Mouse (Mus musculus) WW6 (cell line): ENCODE measurements around the gene Dclk1.
"Not testable (repeated sequence)": the region's sequence is repeated elsewhere in the genome, so short reads cannot be mapped to it uniquely, and the experiment has no call there.

Experiments
- DNase-seq: peaks from one replicate; pipeline ENCODE4 v3.0.0-alpha.2; 2013; ENCODE audit warnings: low read depth, low spot score

Dclk1 gene

DNA sequence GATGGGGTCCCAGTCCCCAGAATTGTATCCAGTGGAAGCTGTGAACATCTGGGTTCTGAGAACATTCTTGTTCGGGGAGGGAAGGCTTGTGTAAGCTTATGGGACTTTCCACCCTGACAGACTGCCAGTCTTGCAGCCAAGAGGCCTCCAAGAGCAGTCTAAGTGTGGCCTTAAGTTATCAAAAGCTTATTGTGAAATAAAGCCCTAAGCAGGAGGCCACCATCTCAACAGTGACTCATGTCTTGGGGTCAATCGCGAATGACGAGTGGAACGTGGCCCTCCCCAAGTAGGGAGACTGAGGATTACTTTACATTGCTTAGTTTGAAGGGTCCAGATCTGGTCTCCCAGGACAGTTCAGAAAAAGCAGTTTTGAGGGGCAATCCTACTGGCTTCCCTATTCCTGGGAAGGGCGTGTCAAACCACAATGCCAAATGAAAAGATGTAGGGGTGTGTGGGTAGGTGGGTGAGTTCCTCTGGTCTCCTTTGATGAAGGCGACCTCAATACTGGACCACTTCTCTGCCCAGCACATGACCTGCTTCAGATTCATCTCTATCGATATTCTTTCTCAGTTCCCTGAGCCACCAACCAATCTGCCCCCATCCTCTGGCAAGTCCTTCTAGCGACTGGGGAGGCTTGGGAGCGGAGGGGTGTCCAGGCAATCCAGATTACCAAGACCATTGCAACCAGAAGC is at the start of gene Dclk1:
TSS of gene Dclk1 (plus strand) at position 635 of the 692 bp plus-strand sequence.
- DNase-seq, result no peak

DNA sequence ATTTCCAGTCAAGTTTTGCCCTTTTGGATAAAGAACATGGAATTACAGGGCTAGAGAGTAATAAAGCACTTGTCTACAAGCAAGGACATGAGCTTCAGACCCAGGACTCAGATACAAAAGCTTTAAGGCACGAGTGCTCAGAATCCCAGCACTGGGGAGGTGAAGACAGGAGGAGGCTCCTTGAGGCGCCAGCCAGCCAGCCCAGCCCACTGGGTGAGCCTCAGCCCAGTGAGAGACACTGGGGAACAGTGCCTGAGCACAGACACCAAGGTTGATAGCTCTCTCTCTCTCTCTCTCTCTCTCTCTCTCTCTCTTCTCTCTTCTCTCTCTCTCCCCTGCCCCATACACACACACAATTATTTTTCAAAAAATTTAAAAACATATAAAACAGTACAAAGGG is 48.8 kb upstream of the Dclk1 start:
- DNase-seq, result no peak

DNA sequence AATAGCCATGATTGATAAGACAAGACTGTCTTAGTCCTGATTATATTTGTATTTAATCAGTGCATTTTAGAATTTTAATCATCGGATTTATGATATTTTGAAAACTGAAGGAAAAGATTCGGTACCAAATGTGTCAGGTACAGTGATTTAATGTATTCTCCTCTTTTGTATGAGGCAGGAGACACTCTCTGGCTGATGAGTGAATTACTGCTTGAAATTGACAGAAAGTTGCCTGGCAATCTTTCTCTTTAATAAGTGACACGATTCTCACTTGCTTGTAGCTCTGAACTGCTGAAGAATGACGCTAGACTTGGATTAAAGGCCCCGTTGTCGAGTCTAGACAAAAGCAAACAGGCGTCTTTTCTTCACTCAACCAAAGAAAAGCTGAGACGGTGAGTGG is 47.4 kb upstream of the Dclk1 start:
- no peak for DNase-seq

DNA sequence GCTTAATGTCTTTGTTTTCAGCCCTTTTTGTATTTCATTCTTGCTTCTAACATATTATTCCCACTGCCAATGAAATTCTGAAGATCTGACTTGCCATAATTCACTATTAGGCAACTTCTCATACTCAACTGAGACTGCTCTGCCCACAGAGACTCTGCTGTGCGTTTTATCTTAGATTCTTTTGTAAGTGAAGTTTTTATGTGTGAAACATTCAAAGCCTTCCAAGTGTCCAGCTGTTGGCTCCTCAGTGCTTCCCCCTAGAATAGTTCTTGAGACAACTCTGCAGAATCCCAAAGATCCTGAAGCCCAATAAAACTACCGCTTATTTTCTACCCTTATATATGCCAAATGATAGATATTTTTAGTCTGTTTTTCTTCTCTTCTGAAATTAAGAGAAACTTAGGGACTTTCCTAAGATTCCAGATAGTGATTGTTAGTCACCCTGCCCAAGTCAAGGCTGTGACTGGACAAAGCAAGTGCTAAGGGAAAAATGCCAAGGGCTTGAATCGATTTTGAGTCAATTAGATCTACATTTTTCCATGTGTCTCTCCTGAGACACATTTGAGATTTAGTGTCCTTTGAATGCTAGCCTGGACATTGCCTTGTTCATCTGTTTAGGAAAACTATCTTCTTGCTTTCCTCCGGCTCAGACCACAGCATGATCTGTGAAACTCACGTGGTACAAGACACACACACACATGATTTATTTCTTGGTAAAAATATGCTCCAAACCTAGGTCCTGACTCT is 46.4 kb upstream of the Dclk1 start:
- DNase-seq, result no peak

DNA sequence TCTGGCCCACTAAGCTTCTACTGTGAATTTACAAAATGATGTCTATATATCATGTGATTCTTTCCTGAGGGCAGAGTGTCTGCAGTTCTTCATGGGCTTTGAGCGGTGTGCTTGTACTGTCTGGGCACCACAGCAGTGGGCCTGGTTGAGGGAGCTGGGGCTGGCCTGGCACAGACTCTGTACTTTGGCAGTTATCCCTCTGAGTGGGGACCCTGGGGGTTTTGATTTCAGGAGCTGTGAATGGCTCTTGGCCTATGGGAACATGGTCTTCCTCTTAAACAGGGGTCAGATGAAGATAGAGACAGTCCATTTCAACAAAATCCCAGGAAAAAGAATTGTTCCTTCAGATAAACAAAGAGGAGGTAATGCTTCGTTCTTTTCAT is 45.8 kb upstream of the Dclk1 start:
- no peak for DNase-seq

DNA sequence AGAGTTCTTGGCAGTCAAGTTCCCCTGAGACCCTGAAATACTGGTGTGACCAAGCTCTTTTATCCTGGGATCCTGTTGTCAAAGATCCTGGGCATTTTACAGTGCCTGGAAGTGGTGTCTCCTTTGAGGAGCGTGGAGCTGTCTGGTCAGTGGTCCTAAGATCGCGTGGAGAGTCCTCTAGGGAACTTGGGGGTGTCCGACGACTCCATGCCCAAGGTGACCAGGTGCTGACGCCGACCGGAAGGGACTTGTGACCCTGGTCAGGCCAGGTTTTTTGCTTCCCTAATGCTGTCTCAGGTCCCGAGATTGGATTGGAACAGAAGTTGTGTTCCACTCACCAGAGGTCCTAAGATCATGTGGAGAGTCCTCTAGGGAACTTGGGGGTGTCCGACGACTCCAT is 38.5 kb upstream of the Dclk1 start:
- not testable (repeated sequence) for DNase-seq

DNA sequence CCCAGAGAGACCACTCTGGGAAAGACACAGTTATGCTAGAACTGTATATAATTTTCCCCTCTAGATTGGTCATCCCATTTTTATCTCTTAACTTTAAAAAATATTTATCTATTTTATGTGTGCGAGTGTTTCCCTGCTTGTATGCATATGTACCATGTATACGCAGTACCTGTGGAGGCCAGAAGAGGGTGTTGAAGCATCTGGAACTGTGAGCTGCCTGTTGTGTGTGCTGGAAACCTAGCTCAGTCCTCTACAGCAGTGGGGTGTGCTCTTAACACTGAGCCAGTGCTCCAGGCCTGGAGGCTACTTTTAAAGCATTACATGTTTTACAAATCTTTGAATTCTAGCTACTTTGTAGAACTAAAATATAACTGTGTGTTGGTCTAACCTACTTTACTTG is 35.8 kb upstream of the Dclk1 start:
- no peak for DNase-seq

DNA sequence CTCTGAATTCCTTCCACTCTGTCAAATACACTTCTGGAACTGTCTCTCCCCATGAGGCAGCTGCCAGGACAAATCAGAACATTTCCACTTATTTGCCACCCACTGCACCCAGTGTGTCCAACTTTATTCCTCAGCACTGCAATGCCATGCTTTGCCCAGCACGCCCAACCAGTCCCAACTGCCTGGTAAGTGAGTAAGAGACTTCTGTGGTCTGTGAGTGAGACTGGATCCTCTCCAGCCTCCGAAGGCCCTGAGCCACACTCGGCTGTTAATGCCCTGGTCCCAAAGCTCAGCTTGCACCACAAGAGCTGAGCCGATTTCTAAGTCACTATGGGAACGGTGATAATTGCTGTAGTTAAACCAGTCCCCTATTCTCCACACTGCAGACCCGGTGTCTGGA is 34.5 kb upstream of the Dclk1 start:
- no peak for DNase-seq

DNA sequence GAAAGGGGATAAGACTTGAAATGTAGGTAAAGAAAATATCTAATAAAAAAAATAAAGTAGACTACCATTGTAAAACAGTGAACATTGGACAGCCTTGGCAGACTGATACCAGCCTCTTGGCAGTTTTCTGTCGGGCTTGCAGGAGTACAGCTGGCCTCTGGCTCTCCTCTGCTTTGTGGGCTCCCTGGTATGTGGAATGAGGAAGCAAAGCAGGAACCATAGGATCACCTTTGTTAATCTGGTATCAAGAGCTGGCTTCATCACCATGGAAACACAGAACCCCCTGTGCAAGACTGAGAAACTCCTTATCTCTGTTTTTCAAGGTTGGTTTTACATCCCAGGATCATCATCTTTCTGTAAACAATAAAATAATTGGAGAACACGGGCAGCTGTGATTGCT is 29.9 kb upstream of the Dclk1 start:
- no peak for DNase-seq

DNA sequence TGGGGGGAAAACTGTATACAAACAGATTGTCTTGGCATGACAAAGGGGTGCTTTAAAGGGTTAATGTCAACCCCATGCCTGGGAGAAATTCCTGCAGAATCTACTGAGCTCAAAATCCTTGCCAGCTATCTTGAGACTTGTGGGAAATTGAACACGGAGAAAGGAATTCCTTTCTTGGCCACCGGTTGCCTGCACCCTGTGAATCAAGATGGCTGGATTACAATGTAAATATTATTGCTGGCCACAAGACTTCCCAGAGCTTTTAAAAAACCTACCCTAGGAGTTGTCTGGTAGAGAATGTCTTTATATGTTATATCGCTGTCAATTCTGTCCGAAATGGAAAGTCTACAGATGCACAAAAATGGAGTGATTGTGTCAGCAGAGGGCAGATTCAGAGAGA is 28.4 kb upstream of the Dclk1 start:
- no peak for DNase-seq

DNA sequence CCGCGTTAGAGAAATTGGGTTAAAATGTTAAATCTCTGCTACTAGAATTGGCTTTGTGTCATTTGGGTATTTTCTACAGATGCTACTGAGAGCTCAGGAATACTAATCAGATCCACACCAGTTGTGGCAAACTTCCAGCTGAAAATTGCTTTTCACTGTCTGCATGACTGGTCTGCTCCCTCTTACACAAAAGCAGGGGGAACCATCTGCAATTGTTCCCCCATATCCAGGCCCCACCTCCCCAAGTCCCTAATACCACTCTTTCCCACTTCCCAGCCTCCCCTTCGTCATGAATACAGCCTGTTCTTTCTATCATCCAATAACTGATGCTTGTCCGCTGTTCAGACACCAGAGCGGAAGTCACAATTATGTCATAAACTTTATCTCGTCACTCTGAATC is 27.8 kb upstream of the Dclk1 start:
- DNase-seq, result no peak

DNA sequence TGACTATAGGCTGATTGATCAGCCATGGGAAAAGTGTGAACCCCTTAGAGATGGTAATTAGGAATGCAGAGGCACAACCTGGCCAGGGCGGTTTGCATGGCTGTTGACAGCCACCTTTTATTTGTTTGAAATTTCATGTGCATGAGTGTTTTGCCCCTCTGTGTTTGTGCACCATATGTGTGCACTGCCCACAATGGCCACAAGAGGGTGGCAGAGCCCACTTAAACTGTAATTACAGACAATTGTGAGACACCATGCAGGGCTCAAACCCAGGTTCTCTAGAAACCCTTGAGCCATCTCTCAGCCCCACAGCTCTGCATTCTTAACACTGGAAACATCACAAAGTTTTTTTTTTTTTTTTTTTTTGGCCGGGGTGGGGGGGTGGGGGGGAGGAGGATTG is 19.7 kb upstream of the Dclk1 start:
- DNase-seq, result no peak

DNA sequence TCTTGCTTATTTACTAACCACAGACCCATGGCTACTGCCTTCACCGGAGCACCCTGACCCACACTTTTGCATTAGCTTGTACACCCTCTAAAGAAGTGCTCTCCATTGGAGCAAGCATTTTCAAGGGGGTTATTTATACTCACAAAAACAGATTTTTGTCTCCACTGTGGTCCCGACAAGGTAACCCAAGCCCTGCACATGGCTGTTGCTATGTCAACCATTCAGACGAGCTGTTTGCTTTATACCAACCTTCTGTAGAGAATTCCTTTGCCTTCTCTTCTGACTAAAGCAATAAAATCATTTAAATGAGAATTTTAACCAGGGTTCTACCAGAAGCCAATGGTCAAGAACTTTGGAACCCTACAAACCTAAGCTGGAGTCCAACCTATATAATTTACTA is 18.3 kb upstream of the Dclk1 start:
- DNase-seq, result no peak

DNA sequence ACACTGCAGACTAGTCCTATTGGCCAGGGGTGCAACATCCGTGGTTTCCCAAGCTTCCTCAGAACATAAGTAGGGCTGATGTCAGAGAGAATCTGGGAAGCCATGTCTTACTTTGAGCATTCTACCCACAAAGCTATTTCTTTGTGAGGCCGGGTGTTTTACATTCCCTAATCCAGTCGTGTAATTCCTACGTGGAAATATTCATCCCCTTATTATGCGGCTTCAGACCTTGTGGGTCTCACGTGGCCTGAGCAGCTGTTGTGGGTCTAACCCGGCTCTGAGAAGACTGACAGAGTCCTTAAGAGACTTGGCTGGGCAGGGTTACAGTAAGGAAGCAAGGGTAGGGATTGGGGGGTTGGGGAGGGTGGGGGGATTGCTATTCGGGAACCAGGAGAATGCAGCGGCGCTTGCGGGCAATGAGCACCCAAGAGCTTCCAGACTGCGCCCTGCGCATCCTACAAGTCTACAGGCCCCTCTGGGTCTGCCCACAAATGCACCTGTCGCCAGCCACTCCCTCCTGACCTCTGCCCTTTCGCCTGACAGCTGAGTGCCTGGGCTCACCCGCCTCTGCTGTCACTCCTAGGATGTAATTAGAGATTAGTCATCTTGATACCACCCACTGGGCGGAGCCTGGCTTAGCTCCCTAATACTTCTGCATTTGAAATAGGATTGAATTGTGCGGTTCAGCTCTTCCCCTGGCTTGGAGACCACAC is 15.5 kb upstream of the Dclk1 start:
- no peak for DNase-seq

DNA sequence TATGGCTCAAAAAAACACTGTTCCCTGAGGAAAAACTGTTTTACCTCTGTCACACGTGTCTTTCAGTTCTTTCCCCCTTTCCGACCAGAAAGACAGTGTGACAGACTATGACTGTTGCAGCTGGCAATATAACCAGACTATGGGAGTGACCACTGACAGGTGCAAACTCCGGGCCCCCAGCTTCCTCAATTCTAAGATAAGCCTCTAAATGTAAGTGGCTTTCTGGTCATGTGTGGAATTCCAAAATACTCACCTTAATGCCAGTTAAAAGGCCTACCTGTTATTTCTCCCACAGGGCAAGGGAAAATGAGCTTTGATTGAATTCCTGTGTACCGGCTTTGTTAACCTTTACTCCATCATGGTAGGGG is 15.0 kb upstream of the Dclk1 start:
- no peak for DNase-seq

DNA sequence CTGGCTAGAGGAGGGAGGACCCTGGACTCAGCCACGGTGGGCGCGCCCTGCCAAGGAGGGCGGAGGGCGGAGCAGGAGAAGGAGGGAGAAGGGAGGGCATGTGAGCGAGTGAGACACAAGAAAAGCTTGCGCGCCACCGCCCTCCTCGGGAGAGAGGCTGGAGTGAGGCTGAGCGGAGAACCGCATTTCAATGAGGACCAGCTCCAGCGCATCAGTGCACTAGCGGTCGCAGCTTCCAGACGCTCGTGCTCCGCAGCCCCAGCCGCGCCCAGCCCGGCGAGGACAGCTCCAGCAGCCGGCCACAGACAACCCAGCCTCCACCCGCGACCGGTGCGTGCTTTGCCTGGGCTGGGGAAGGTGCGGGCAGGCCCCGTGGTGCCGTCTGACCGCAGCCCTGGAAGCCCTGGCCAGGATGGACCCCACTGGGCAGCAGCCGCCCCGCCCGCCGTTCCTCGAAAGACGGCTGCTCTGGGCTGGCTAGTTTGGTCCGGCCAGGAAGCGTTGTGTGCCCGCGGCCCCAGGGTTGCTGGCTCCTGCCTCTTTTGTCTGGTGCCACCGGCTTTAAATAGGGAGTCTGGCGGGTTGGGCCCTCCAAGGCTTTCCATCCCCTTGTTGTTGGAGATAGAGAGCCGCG is 375 bp downstream of the Dclk1 start:
- DNase-seq, result peak; percentile 42

DNA sequence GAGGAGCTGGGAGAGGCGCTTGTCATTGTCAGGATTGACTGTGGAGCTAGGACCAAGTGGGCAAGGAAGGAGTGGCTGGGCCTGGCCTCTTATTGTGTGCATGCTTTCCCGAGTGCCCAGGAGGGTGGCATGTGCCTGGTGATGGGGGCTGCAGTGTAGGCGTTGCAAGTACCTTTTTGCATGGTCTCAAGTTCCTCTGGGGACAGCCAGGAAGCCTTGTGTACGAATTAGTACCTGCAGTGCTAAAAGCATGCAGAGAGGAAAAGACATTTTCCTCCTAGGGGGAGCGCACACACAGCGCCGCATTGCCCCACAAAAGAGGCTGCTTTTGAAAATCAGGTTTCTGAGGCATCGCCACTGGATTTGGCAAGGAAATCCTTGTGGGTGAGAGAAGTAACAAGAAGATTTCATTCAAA is 900 bp downstream of the Dclk1 start:
- no peak for DNase-seq

DNA sequence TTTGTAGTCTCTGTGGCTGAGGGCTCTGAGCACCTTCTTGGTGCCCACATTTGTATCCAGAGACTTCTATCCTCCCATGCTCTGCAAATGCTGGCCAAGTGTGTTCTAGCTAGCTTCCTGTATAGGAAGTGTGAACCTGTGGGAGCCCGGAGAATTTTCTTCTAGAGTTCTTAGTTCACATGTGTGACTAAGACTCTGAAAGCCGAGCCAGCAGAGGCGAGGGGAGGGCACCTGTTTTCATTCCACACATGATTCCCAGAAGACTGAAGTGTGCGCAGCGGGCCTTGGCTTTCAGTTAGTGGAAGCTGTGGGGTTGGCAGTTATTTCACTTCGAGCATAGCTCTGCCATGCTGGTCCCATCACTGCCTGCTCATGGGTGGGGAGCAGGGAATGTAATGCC is 1.9 kb downstream of the Dclk1 start:
- DNase-seq, result no peak

DNA sequence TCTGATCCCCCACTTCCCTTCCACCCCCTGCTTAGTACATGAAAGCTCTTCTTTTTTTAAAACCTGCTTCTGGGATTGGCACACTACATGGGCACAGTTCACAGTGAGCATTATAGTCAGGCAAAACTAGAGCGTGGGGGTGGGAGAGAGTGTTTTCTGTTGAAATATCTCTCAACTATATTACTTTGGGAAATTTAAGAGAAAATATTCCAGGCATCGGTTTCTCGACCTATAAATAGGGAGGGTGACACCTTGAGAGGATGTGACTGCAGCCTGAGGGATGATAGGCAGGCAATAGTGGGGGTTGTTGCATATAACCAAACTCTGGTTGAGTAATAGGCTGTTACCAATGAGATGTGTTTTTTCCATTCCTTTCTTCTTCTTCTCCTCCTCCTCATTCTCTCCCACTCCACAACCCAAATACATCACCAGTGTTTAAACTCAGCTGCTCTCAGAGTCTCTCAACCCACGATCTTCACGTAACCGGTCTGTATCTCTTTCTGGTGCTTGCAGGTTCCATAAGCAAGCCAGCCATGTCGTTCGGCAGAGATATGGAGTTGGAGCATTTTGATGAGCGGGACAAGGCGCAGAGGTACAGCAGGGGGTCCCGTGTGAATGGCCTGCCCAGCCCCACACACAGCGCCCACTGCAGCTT is 4.6 kb downstream of the Dclk1 start:
- no peak for DNase-seq

DNA sequence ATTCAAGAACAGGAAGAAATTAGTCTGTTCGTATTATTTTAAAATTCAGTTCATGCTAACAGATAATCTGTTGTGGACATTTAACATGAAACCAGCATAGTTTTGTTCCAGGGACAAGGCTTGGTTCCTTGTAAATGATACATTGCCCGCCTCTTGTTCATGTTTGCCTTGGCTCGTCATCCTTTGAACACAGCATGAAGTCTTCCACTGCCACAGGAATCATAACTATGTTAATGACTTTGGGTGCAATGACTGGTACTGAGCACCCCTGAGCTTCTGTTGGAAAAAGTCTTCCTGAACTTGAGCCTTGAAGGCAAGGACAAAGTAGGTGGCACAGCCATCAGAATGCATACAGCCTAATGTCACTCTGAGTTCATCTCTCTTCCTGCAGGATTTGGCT is 5.9 kb downstream of the Dclk1 start:
- no peak for DNase-seq

DNA sequence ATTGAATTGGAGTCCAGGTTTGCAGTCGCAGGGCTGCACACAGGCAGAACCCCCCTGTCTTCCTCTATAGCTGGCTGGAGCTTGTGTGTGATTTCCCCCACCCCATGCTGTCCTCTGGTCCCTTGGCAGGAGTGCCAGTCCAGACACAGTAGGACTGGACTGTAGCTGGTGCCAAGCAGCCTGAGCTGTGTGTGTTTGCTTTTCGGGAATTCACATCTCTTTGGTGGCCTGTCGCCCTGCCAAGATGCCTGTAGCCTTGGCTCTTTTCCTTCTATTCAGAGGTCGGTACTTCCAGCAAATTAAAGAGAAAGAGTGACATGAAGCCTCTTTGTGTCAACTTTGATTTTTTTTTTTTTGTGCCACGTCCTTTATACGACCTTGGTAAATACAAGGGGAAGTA is 6.3 kb downstream of the Dclk1 start:
- no peak for DNase-seq

DNA sequence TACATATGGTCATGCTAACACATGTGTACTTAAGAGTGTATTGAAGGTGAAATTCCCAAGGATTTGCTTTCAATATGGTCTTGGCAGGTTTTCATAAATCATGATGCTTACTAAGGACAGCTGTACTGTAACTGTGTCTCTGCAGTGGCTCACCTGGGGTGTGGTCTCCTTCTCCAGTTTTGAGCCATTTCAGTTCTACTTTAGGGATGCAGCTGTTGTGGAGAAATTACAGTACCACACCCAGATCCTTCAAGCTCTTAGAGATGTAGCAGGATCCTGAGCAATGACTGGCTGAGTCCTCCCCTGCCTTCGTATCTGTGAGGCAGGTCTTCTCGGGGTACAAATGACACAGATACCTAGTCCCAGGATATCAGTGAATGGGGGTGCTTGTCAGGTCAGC is 8.5 kb downstream of the Dclk1 start:
- DNase-seq, result no peak
